Mouse (Mus musculus): ENCODE data around the gene Hcfc1. TPM values are rescaled to one million over a fixed set of nuclear protein-coding genes. Genes with fewer than 3 reads are reported as not detected.

Hcfc1 gene
- polyA plus RNA-seq, 1 experiment from 2014 or later: 89.3 TPM

DNA sequence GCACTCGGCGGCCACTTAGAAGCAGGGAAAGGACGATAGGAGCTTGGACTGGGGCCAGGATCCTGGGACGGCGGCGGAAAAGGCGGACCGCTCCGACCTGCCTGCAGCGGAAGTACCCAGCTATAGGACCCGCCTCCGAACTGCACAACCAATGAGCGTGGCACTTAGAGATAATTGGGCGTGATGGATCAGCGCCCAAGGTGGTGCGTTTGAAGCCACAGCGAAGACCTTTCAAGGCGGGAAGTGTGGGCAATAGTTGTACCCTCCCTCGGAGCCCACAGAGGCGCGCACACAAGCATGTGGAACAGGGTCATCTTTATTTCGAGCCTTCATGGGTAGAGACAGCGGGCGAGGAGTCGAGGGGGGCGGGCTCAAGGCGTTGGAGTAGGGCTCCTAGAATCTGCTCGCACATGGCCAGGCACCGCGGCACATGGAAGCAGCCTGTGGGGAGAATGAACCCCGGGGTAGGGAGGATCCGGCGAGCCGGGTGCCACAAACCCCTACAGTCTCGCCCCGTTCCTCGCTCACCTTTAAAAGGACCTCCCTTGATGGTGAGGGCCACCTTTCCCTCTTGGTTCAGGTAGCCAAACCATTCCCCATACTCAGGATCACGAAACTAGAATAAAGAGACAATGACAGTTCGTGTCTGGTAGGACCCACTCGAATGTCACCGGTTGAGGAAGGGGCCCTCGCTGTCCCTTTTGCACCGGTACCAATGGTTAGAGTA lies 44.2 kb downstream of the Hcfc1 start, which contains the start of the genes Arhgap4 and Naa10:
TSS of gene Arhgap4 (minus strand) at position 48 of the 727 bp plus-strand sequence.
TSS of gene Naa10 (minus strand) at position 122 of the 727 bp plus-strand sequence.
- DNase-seq (ENCODE audit: low spot score) (peak; percentile 87), ATAC-seq (ENCODE audit: insufficient read depth, low FRiP score, low TSS enrichment) (peak; percentile 97)
- H3K9ac ChIP-seq (ENCODE audit: low read length): peak within 1 kb of the TSS; percentile 64
- H3K27ac ChIP-seq (ENCODE audit: low read depth, low read length): peak within 1 kb of the TSS; percentile 60; the same call in 1 of the 2 replicates
- H3K4me1 ChIP-seq (ENCODE audit: control insufficient read depth, insufficient read depth, low read length): no peaks in the 10 kb centered on the region
- H3K4me3 ChIP-seq (ENCODE audit: low read depth, low read length): peak within 1 kb of the TSS; percentile 53
- 15% methylated on average over 43 of the region's 43 CpGs for WGBS
- peak within 1 kb of the TSS; percentile 67 for H3K4me2 ChIP-seq (ENCODE audit: low read depth)
- no peaks in the 10 kb centered on the region for H3K9me3 ChIP-seq (ENCODE audit: control insufficient read depth, low read length)
- no peaks in the 10 kb centered on the region for H3K27me3 ChIP-seq (ENCODE audit: control insufficient read depth, insufficient read depth, low read length)
- no peaks in the 10 kb centered on the region for H3K36me3 ChIP-seq (ENCODE audit: control insufficient read depth, insufficient read depth, low read length)

DNA sequence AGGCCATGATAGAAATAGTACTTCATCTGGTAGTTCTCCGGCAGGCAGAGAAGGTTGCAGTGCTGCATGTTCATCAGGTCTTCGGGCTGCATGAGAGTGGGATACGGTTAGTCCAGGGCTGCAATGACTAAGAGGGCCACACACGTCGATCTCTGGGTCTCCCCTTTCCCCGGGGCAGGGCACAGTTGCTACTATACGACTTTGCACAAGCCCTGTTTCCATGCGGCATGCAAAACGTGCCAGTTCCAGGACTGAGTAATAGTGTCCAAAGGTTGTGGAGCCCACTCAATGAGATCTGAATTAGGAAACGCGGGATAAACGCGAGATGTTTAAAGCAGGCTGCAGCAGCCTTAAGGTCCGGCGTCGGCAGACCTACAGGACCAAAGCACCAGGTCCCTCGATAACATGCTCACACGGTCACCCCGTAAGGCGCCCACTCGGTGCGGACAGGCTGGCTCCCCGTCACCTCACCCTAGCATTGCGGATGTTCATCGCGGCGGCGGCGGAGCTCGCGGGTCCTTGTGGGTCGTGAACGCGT lies 44.8 kb downstream of the Hcfc1 start:
- H3K9ac ChIP-seq (ENCODE audit: low read length): peak overlapping the region; percentile 64
- no peaks in the 10 kb centered on the region for H3K36me3 ChIP-seq (ENCODE audit: control insufficient read depth, insufficient read depth, low read length)
- DNase-seq (ENCODE audit: low spot score) (peak; percentile 13), ATAC-seq (ENCODE audit: insufficient read depth, low FRiP score, low TSS enrichment) (peak; percentile 35; the same call in 1 of the 2 replicates)
- H3K4me3 ChIP-seq (ENCODE audit: low read depth, low read length): peak overlapping the region; percentile 53
- no peaks in the 10 kb centered on the region for H3K9me3 ChIP-seq (ENCODE audit: control insufficient read depth, low read length)
- no peaks in the 10 kb centered on the region for H3K4me1 ChIP-seq (ENCODE audit: control insufficient read depth, insufficient read depth, low read length)
- no peaks in the 10 kb centered on the region for H3K27me3 ChIP-seq (ENCODE audit: control insufficient read depth, insufficient read depth, low read length)
- H3K4me2 ChIP-seq (ENCODE audit: low read depth): peak overlapping the region; percentile 67
- H3K27ac ChIP-seq (ENCODE audit: low read depth, low read length): 0 out of 2 replicates have a peak overlapping the region, but pooled peaks have one; percentile 1
- 18% methylated on average over 31 of the region's 34 CpGs for WGBS

DNA sequence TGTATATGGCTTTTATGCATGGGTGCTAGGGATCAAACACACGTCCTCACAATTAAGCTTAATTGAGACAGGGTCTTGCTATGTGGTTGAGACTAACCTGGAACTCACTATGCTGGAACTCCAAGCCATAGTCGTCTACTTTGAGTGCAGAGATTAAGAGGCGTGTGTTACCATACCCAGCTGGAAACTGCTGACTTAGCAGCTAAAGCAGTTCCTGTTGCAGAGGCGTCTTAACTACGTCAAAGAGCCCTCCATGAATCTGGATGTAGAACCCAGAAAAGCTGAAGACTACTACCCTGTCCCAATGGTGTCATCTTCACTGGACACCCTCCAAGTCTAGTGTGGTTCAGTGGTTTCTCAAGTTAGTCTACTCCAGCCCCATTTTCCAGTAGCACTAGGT lies 47.5 kb downstream of the Hcfc1 start:
- no peak overlapping the region for H3K4me2 ChIP-seq (ENCODE audit: low read depth)
- no peak for ATAC-seq (ENCODE audit: insufficient read depth, low FRiP score, low TSS enrichment)
- 0 out of 2 replicates have a peak, but pooled peaks cover 3% of the 10 kb centered on the region for H3K4me1 ChIP-seq (ENCODE audit: control insufficient read depth, insufficient read depth, low read length)
- H3K9ac ChIP-seq (ENCODE audit: low read length): no peak overlapping the region
- no peaks in the 10 kb centered on the region for H3K36me3 ChIP-seq (ENCODE audit: control insufficient read depth, insufficient read depth, low read length)
- H3K9me3 ChIP-seq (ENCODE audit: control insufficient read depth, low read length): no peaks in the 10 kb centered on the region
- DNase-seq (ENCODE audit: low spot score): no peak
- no peak overlapping the region for H3K27ac ChIP-seq (ENCODE audit: low read depth, low read length)
- WGBS: 88% methylated on average over 5 of the region's 5 CpGs
- no peak overlapping the region for H3K4me3 ChIP-seq (ENCODE audit: low read depth, low read length)
- H3K27me3 ChIP-seq (ENCODE audit: control insufficient read depth, insufficient read depth, low read length): no peaks in the 10 kb centered on the region

DNA sequence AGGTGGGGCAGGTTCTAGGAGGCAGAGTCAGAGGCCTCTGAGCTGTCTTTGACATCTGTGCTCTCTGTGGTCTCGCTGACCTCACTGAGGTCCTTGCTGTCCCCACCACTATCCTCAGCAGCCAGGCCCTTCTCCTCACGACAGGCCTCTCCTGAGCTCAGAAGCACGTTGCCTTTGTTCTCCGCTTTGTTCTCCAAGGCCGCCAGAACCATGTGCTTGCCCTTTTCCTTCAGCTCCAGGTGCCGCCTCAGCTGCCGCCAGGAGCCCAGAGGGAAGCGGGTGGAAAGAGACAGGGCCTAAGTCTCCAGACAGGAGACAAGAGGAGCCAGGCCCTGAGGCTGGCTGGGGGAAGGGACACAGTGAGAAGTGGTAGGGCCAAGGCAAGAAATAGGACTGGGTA lies 49.2 kb downstream of the Hcfc1 start:
- no peak overlapping the region for H3K27ac ChIP-seq (ENCODE audit: low read depth, low read length)
- no peaks in the 10 kb centered on the region for H3K36me3 ChIP-seq (ENCODE audit: control insufficient read depth, insufficient read depth, low read length)
- H3K4me1 ChIP-seq (ENCODE audit: control insufficient read depth, insufficient read depth, low read length): 0 out of 2 replicates have a peak, but pooled peaks cover 3% of the 10 kb centered on the region
- no peak for DNase-seq (ENCODE audit: low spot score)
- no peak overlapping the region for H3K4me2 ChIP-seq (ENCODE audit: low read depth)
- H3K27me3 ChIP-seq (ENCODE audit: control insufficient read depth, insufficient read depth, low read length): no peaks in the 10 kb centered on the region
- no peak for ATAC-seq (ENCODE audit: insufficient read depth, low FRiP score, low TSS enrichment)
- WGBS: 84% methylated on average over 8 of the region's 8 CpGs
- no peaks in the 10 kb centered on the region for H3K9me3 ChIP-seq (ENCODE audit: control insufficient read depth, low read length)
- no peak overlapping the region for H3K9ac ChIP-seq (ENCODE audit: low read length)
- no peak overlapping the region for H3K4me3 ChIP-seq (ENCODE audit: low read depth, low read length)

DNA sequence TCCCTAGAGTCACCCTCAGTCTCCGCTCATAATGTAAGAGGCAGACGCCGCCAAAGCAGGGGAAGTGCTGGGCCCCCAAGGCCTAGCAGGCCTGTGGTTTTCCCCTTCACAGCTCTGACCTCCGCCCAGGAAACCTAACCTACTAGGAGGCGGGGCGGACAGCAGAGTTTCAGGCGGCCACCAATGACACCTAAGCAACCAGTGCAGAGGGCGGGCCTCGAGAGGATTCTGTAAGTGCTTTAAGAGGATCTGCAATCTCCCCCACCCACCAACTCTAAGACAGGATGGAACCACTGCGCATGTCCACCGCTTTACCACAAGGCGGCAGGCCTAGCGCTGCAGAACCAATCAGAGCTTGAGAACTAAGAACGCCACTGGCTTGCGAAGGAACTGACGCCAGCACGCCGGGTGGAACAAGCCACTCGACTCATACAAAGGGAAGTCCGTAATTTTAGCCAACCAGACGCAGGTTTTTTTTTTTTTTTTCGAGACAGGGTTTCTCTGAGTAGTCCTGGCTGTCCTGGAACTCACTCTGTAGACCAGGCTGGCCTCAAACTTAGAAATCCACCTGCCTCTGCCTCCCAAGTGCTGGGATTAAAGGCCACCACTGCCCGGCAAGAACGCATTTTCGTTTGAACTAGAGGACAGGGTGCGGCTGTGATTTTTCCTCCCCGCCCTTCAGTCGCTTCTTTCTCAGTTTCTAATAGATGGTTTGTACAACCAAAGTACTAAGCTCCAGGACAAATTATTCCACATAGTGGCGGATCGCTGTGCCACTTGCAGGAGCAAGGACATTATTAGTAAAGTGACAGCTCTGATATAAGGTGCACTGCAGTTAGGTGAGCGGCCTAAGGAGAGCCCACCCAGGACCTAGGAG lies 51.1 kb downstream of the Hcfc1 start:
- no peaks in the 10 kb centered on the region for H3K36me3 ChIP-seq (ENCODE audit: control insufficient read depth, insufficient read depth, low read length)
- peak; percentile 94 for ATAC-seq (ENCODE audit: insufficient read depth, low FRiP score, low TSS enrichment)
- H3K9me3 ChIP-seq (ENCODE audit: control insufficient read depth, low read length): no peaks in the 10 kb centered on the region
- no peaks in the 10 kb centered on the region for H3K27me3 ChIP-seq (ENCODE audit: control insufficient read depth, insufficient read depth, low read length)
- H3K27ac ChIP-seq (ENCODE audit: low read depth, low read length): peak overlapping the region; percentile 39; the same call in 1 of the 2 replicates
- peak overlapping the region; percentile 26 for H3K4me2 ChIP-seq (ENCODE audit: low read depth)
- H3K4me3 ChIP-seq (ENCODE audit: low read depth, low read length): no peak overlapping the region
- 31% methylated on average over 31 of the region's 31 CpGs for WGBS
- 0 out of 2 replicates have a peak, but pooled peaks cover 3% of the 10 kb centered on the region for H3K4me1 ChIP-seq (ENCODE audit: control insufficient read depth, insufficient read depth, low read length)
- peak; percentile 84 for DNase-seq (ENCODE audit: low spot score)
- H3K9ac ChIP-seq (ENCODE audit: low read length): 0 out of 2 replicates have a peak overlapping the region, but pooled peaks have one; percentile 26

DNA sequence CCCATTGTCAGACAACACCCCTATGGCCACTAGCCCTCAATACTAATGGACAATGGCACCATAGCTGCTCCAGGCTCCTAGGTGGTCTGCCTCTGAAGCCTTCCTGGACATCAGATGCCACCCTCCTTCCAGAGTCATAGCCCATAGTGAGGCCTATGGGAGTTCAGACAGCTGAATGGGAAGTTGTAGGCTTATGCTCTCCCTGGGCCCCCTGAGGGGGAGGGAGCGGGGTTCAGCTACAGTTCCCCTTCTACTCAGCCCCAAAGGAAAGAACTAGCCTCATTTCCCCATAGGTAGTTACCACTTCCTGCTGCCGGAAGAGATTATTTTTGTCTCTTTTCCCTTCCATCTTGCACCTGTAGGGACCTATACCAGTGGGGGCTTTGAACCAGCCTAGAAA lies 54.6 kb downstream of the Hcfc1 start:
- no peak for DNase-seq (ENCODE audit: low spot score)
- 88% methylated on average over 2 of the region's 2 CpGs for WGBS
- no peak overlapping the region for H3K4me2 ChIP-seq (ENCODE audit: low read depth)
- ATAC-seq (ENCODE audit: insufficient read depth, low FRiP score, low TSS enrichment): no peak
- H3K4me3 ChIP-seq (ENCODE audit: low read depth, low read length): no peak overlapping the region
- no peaks in the 10 kb centered on the region for H3K9me3 ChIP-seq (ENCODE audit: control insufficient read depth, low read length)
- no peaks in the 10 kb centered on the region for H3K27me3 ChIP-seq (ENCODE audit: control insufficient read depth, insufficient read depth, low read length)
- no peak overlapping the region for H3K9ac ChIP-seq (ENCODE audit: low read length)
- 0 out of 2 replicates have a peak, but pooled peaks cover 3% of the 10 kb centered on the region for H3K4me1 ChIP-seq (ENCODE audit: control insufficient read depth, insufficient read depth, low read length)
- no peak overlapping the region for H3K27ac ChIP-seq (ENCODE audit: low read depth, low read length)
- no peaks in the 10 kb centered on the region for H3K36me3 ChIP-seq (ENCODE audit: control insufficient read depth, insufficient read depth, low read length)

DNA sequence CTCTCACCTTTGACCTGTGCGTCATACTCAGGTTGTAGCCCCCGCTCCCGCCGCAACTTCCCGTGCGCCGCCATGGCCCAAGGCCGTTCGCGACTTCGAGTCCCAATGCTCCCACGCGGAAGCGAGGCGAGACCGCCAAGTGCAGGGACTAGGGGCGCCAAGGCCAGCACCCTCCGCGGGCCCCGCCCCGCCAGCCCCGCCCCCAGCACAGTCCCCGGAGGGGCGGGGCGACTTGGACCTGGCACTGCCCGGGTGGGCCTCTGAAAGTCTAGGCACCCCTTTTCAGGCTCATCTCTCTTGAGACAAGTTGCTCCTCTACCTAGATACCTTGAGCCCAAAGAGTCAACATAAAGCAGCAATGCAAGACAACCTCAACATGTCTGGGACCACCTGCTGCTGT lies 55.0 kb downstream of the Hcfc1 start:
- WGBS: 14% methylated on average over 20 of the region's 26 CpGs
- Histone ChIP-seq H3K27me3 (ENCODE audit: control insufficient read depth, insufficient read depth, low read length) (no peaks in the 10 kb centered on the region), H3K4me1 (ENCODE audit: control insufficient read depth, insufficient read depth, low read length) (0 out of 2 replicates have a peak, but pooled peaks cover 3% of the 10 kb centered on the region), H3K36me3 (ENCODE audit: control insufficient read depth, insufficient read depth, low read length) (no peaks in the 10 kb centered on the region), H3K4me3 (ENCODE audit: low read depth, low read length) (no peak overlapping the region), H3K4me2 (ENCODE audit: low read depth) (no peak overlapping the region), H3K9me3 (ENCODE audit: control insufficient read depth, low read length) (no peaks in the 10 kb centered on the region), H3K27ac (ENCODE audit: low read depth, low read length) (no peak overlapping the region), H3K9ac (ENCODE audit: low read length) (no peak overlapping the region)
- ATAC-seq (ENCODE audit: insufficient read depth, low FRiP score, low TSS enrichment): no peak
- DNase-seq (ENCODE audit: low spot score): no peak

DNA sequence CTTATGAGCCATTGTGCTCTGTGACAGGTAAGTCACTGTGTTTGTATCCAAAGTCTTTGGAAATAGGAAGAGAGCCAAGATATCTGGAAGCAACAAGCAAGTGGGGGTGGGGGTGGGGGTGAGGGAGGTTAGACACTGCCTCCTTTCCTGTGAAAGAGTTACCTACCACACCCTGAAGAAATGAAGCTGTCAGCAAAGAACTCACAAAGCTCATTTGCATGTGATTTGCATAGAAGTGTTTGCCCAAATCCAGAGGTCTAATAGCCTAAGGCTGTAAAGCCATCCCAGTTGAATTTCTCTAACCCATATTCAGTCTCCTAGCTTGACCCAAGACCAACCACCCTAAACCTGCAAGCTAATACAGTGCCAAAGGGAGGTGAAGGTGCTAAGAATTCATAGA lies 55.7 kb downstream of the Hcfc1 start:
- no peaks in the 10 kb centered on the region for H3K27me3 ChIP-seq (ENCODE audit: control insufficient read depth, insufficient read depth, low read length)
- H3K36me3 ChIP-seq (ENCODE audit: control insufficient read depth, insufficient read depth, low read length): no peaks in the 10 kb centered on the region
- no peak overlapping the region for H3K4me3 ChIP-seq (ENCODE audit: low read depth, low read length)
- H3K9me3 ChIP-seq (ENCODE audit: control insufficient read depth, low read length): no peaks in the 10 kb centered on the region
- no peak overlapping the region for H3K27ac ChIP-seq (ENCODE audit: low read depth, low read length)
- no peak overlapping the region for H3K4me2 ChIP-seq (ENCODE audit: low read depth)
- H3K9ac ChIP-seq (ENCODE audit: low read length): no peak overlapping the region
- no peaks in the 10 kb centered on the region for H3K4me1 ChIP-seq (ENCODE audit: control insufficient read depth, insufficient read depth, low read length)
- no peak for ATAC-seq (ENCODE audit: insufficient read depth, low FRiP score, low TSS enrichment)
- DNase-seq (ENCODE audit: low spot score): no peak

Data from neural tube, embryonic 11.5 days (tissue).